Mouse (Mus musculus): Measurements from ENCODE around the gene Zkscan5. TPM values are rescaled to one million over a fixed set of nuclear protein-coding genes. Genes with fewer than 3 reads are reported as not detected.

The Zkscan5 gene
- polyA plus RNA-seq, 2 experiments = 2.1 to 2.9 TPM

DNA sequence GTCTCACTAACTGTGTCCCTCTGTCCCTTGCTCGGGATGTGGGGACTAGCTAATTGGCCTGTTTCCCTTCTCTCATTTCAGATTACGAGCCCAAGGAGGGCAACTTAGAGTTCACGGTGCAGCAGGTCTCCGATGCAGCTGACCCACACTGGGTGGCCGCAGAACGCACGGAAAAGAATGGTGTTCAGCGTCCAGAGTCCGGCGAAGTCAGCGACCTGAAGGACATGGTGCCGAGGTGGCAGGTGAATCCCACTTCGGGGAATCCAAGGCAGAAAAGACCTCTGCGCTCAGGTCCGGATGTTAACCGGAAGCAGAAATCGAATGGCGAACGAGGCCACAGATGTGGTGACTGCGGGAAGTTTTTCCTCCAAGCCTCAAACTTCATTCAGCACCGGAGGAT is 13.8 kb downstream of the Zkscan5 start:
- DNase-seq (ENCODE audit: low read depth in 3 of 3, low spot score in 3 of 3) (no peak), ATAC-seq (ENCODE audit: insufficient read depth) (no peak)
- H3K27me3 ChIP-seq (ENCODE audit: control insufficient read depth, insufficient read depth, low read length) = no peaks in the 10 kb centered on the region
- no peak overlapping the region for H3K4me2 ChIP-seq (ENCODE audit: low read depth)
- peaks cover 10% of the 10 kb centered on the region for H3K36me3 ChIP-seq (replicated peaks; ENCODE audit: control insufficient read depth, insufficient read depth, low read depth)
- no peaks in the 10 kb centered on the region for H3K9me3 ChIP-seq (ENCODE audit: control insufficient read depth, low read length)
- no peak overlapping the region for H3K27ac ChIP-seq
- H3K4me3 ChIP-seq (ENCODE audit: insufficient read depth in 1 of 2, low read depth in 2 of 2, low read length in 2 of 2) = no peak overlapping the region
- WGBS (ENCODE audit: insufficient replicate concordance) = 89% methylated on average over 21 of the region's 21 CpGs
- TF ChIP-seq EP300 (IDR thresholded peaks at IDR 0.05; ENCODE audit: low read depth) = no peak
- TF ChIP-seq CTCF (IDR thresholded peaks at IDR 0.05; ENCODE audit: low read depth) = no peak
- no peak overlapping the region for H3K9ac ChIP-seq (replicated peaks)
- H3K4me1 ChIP-seq (replicated peaks; ENCODE audit: control insufficient read depth in 2 of 2, insufficient read depth in 2 of 2, low read length in 1 of 2) = 0 out of 4 replicates have a peak, but pooled peaks cover 0 to 1% of the 10 kb centered on the region in 2 experiments

DNA sequence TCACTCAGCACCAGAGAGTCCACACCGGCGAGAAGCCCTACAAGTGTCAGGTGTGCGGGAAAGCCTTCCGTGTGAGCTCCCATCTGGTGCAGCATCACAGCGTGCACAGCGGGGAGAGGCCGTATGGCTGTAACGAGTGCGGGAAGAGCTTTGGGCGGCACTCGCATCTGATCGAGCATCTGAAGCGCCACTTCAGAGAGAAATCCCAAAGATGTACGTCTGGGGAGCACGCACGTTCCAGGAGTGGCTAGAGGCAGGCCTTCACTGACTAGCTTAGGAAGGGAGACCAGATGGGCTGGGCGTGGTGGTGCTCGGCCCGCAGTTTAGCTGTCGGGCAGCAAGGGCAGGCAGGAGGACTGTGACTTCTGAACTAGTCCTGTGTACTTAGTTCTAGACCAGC is 14.3 kb downstream of the Zkscan5 start:
- Histone ChIP-seq H3K9me3 (ENCODE audit: control insufficient read depth, low read length) (no peaks in the 10 kb centered on the region), H3K27ac (no peak overlapping the region), H3K9ac (replicated peaks) (no peak overlapping the region), H3K27me3 (ENCODE audit: control insufficient read depth, insufficient read depth, low read length) (no peaks in the 10 kb centered on the region), H3K4me1 (replicated peaks; ENCODE audit: control insufficient read depth in 2 of 2, insufficient read depth in 2 of 2, low read length in 1 of 2) (0 out of 4 replicates have a peak, but pooled peaks cover 0 to 1% of the 10 kb centered on the region in 2 experiments), H3K36me3 (replicated peaks; ENCODE audit: control insufficient read depth, insufficient read depth, low read depth) (peaks cover 10% of the 10 kb centered on the region), H3K4me3 (ENCODE audit: insufficient read depth in 1 of 2, low read depth in 2 of 2, low read length in 2 of 2) (no peak overlapping the region), H3K4me2 (ENCODE audit: low read depth) (no peak overlapping the region)
- no peak for DNase-seq (ENCODE audit: low read depth in 3 of 3, low spot score in 3 of 3)
- TF ChIP-seq CTCF (IDR thresholded peaks at IDR 0.05; ENCODE audit: low read depth) = no peak
- no peak for TF ChIP-seq EP300 (IDR thresholded peaks at IDR 0.05; ENCODE audit: low read depth)
- 86% methylated on average over 20 of the region's 20 CpGs for WGBS (ENCODE audit: insufficient replicate concordance)
- ATAC-seq (ENCODE audit: insufficient read depth) = no peak

GRCm38 (mm10) chr5:145219981-145220380 is 15.6 kb downstream of the Zkscan5 start:
- Histone ChIP-seq H3K4me2 (ENCODE audit: low read depth) (no peak overlapping the region), H3K4me1 (replicated peaks; ENCODE audit: control insufficient read depth in 2 of 2, insufficient read depth in 2 of 2, low read length in 1 of 2) (0 out of 4 replicates have a peak, but pooled peaks cover 0 to 1% of the 10 kb centered on the region in 2 experiments), H3K36me3 (replicated peaks; ENCODE audit: control insufficient read depth, insufficient read depth, low read depth) (peaks cover 10% of the 10 kb centered on the region), H3K9ac (replicated peaks) (no peak overlapping the region), H3K9me3 (ENCODE audit: control insufficient read depth, low read length) (no peaks in the 10 kb centered on the region), H3K4me3 (ENCODE audit: insufficient read depth in 1 of 2, low read depth in 2 of 2, low read length in 2 of 2) (no peak overlapping the region), H3K27me3 (ENCODE audit: control insufficient read depth, insufficient read depth, low read length) (no peaks in the 10 kb centered on the region), H3K27ac (no peak overlapping the region)
- TF ChIP-seq EP300 (IDR thresholded peaks at IDR 0.05; ENCODE audit: low read depth) (no peak), CTCF (IDR thresholded peaks at IDR 0.05; ENCODE audit: low read depth) (no peak)
- DNase-seq (ENCODE audit: low read depth in 3 of 3, low spot score in 3 of 3) (no peak), ATAC-seq (ENCODE audit: insufficient read depth) (no peak)
- whole genome bisulfite sequencing (ENCODE audit: insufficient replicate concordance) = 89% methylated on average over 8 of the region's 8 CpGs

DNA sequence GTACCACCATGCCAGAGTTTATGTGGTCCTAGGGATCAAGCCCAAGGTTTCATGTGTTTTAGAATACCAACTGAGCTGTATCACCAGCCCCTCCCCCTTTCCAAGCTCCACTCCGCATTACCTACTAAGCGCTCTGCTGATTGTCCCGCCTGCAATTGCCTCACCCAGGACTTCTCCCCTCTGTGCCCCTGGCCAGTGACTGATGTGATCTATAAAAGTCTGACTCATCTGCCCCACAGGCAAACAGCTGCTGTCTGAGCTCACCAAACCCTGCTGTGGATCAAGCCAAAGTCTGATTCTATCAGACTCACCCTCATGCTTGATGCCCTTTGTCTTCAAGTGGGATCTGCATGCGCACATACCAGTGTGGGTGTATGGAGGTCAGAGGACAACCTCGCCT is 18.5 kb downstream of the Zkscan5 start:
- no peak overlapping the region for H3K27ac ChIP-seq

DNA sequence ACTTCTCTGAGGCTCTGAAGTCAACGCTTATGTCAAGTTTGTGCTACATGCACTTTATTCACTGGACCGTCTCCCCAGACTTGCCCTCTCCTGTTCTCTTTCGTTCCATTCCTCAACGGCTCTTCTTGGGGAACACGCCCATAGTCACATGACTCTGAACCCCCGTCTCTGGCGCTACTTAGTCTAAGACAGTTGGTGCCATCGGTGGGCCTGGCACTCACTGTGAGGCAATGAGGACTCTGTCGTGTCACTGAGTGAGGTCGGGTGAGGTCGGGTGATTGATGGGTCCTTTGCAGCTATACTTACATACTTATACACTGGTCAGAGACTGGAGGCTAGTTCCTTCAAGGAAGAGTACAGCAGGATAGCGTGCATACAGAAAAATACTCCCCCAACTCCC is 19.0 kb downstream of the Zkscan5 start:
- no peak overlapping the region for H3K9ac ChIP-seq (replicated peaks)
- no peak for TF ChIP-seq EP300 (IDR thresholded peaks at IDR 0.05; ENCODE audit: low read depth)
- H3K27ac ChIP-seq = no peak overlapping the region
- DNase-seq (ENCODE audit: low read depth in 3 of 3, low spot score in 3 of 3) = no peak
- H3K4me1 ChIP-seq (replicated peaks; ENCODE audit: control insufficient read depth in 2 of 2, insufficient read depth in 2 of 2, low read length in 1 of 2) = 0 out of 4 replicates have a peak, but pooled peaks cover 0 to 6% of the 10 kb centered on the region in 2 experiments
- no peaks in the 10 kb centered on the region for H3K9me3 ChIP-seq (ENCODE audit: control insufficient read depth, low read length)
- no peaks in the 10 kb centered on the region for H3K27me3 ChIP-seq (ENCODE audit: control insufficient read depth, insufficient read depth, low read length)
- H3K4me2 ChIP-seq (ENCODE audit: low read depth) = no peak overlapping the region
- no peak; the same call in 1 of the 2 replicates for ATAC-seq (ENCODE audit: insufficient read depth)
- peaks cover 10% of the 10 kb centered on the region for H3K36me3 ChIP-seq (replicated peaks; ENCODE audit: control insufficient read depth, insufficient read depth, low read depth)
- no peak overlapping the region for H3K4me3 ChIP-seq (ENCODE audit: insufficient read depth in 1 of 2, low read depth in 2 of 2, low read length in 2 of 2)
- WGBS (ENCODE audit: insufficient replicate concordance) = 73% methylated on average over 12 of the region's 12 CpGs

More for the DNA sequence above, 18.5 kb downstream of the Zkscan5 start:
- H3K27me3 ChIP-seq (ENCODE audit: control insufficient read depth, insufficient read depth, low read length) = no peaks in the 10 kb centered on the region
- H3K4me1 ChIP-seq (replicated peaks; ENCODE audit: control insufficient read depth in 2 of 2, insufficient read depth in 2 of 2, low read length in 1 of 2) = 0 out of 4 replicates have a peak, but pooled peaks cover 0 to 5% of the 10 kb centered on the region in 2 experiments
- DNase-seq (ENCODE audit: low read depth in 3 of 3, low spot score in 3 of 3) (no peak), ATAC-seq (ENCODE audit: insufficient read depth) (peak; percentile 35)
- H3K9me3 ChIP-seq (ENCODE audit: control insufficient read depth, low read length) = no peaks in the 10 kb centered on the region
- no peak overlapping the region for H3K4me2 ChIP-seq (ENCODE audit: low read depth)
- H3K36me3 ChIP-seq (replicated peaks; ENCODE audit: control insufficient read depth, insufficient read depth, low read depth) = peaks cover 10% of the 10 kb centered on the region
- H3K4me3 ChIP-seq (ENCODE audit: insufficient read depth in 1 of 2, low read depth in 2 of 2, low read length in 2 of 2) = no peak overlapping the region
- TF ChIP-seq CTCF (IDR thresholded peaks at IDR 0.05; ENCODE audit: low read depth) = no peak
- no peak for TF ChIP-seq EP300 (IDR thresholded peaks at IDR 0.05; ENCODE audit: low read depth)
- 73% methylated on average over 5 of the region's 5 CpGs for WGBS (ENCODE audit: insufficient replicate concordance)
- H3K9ac ChIP-seq (replicated peaks) = no peak overlapping the region
